Mouse (Mus musculus): ENCODE data around the gene Trarg1. TPM values are rescaled to one million over a fixed set of nuclear protein-coding genes. Genes with fewer than 3 reads are reported as not detected.
A peak's percentile ranks its signal among the peaks of the same experiment; 100 is the strongest.

The Trarg1 gene
- polyA plus RNA-seq, 1 experiment from 2014 or later, result not detected

- WGBS, result 9% methylated on average over 9 of the region's 9 CpGs
- H3K4me2 ChIP-seq (ENCODE audit: low read depth, low read length, severe bottlenecking), result peak overlapping the region; percentile 28
- H3K9ac ChIP-seq (ENCODE audit: low read length), result no peak overlapping the region
- H3K36me3 ChIP-seq (ENCODE audit: control insufficient read depth, insufficient read depth, low read length), result no peaks in the 10 kb centered on the region
- peaks cover 13% of the 10 kb centered on the region for H3K4me1 ChIP-seq (replicated peaks; ENCODE audit: control insufficient read depth, insufficient read depth, low read length)
- H3K9me3 ChIP-seq (ENCODE audit: control insufficient read depth, low read length), result no peaks in the 10 kb centered on the region
- ATAC-seq (replicated peaks; ENCODE audit: low FRiP score) (peak; percentile 32; the same call in 1 of the 2 replicates), DNase-seq (ENCODE audit: low spot score) (peak; percentile 91)
- peaks cover 24% of the 10 kb centered on the region for H3K27me3 ChIP-seq (ENCODE audit: control insufficient read depth, insufficient read depth, low read length)
- no peak overlapping the region for H3K27ac ChIP-seq (ENCODE audit: low read depth, low read length)
- no peak overlapping the region for H3K4me3 ChIP-seq (ENCODE audit: low read depth, low read length)
These were observed 32.1 kb upstream of the Trarg1 start for GRCm38 (mm10) chr11:76647500-76647899.

- Histone ChIP-seq H3K4me2 (ENCODE audit: low read depth, low read length, severe bottlenecking) (no peak overlapping the region), H3K9me3 (ENCODE audit: control insufficient read depth, low read length) (no peaks in the 10 kb centered on the region), H3K27ac (ENCODE audit: low read depth, low read length) (no peak overlapping the region), H3K27me3 (ENCODE audit: control insufficient read depth, insufficient read depth, low read length) (peaks cover 13% of the 10 kb centered on the region), H3K4me1 (replicated peaks; ENCODE audit: control insufficient read depth, insufficient read depth, low read length) (peaks cover 9% of the 10 kb centered on the region), H3K9ac (ENCODE audit: low read length) (no peak overlapping the region), H3K36me3 (ENCODE audit: control insufficient read depth, insufficient read depth, low read length) (no peaks in the 10 kb centered on the region), H3K4me3 (ENCODE audit: low read depth, low read length) (no peak overlapping the region)
- no peak for DNase-seq (ENCODE audit: low spot score)
- WGBS, result 75% methylated on average over 11 of the region's 14 CpGs
- no peak for ATAC-seq (replicated peaks; ENCODE audit: low FRiP score)
These were observed 28.6 kb upstream of the Trarg1 start for GRCm38 (mm10) chr11:76650862-76651560.

GRCm38 (mm10) chr11:76652838-76653334 is 26.7 kb upstream of the Trarg1 start:
- H3K4me1 ChIP-seq (replicated peaks; ENCODE audit: control insufficient read depth, insufficient read depth, low read length), result no peaks in the 10 kb centered on the region
- no peaks in the 10 kb centered on the region for H3K9me3 ChIP-seq (ENCODE audit: control insufficient read depth, low read length)
- DNase-seq (ENCODE audit: low spot score) (no peak), ATAC-seq (replicated peaks; ENCODE audit: low FRiP score) (no peak)
- no peak overlapping the region for H3K4me3 ChIP-seq (ENCODE audit: low read depth, low read length)
- H3K4me2 ChIP-seq (ENCODE audit: low read depth, low read length, severe bottlenecking), result no peak overlapping the region
- no peak overlapping the region for H3K9ac ChIP-seq (ENCODE audit: low read length)
- peaks cover 13% of the 10 kb centered on the region for H3K27me3 ChIP-seq (ENCODE audit: control insufficient read depth, insufficient read depth, low read length)
- no peaks in the 10 kb centered on the region for H3K36me3 ChIP-seq (ENCODE audit: control insufficient read depth, insufficient read depth, low read length)
- H3K27ac ChIP-seq (ENCODE audit: low read depth, low read length), result no peak overlapping the region
- 56% methylated on average over 3 of the region's 3 CpGs for WGBS

- WGBS, result 10% methylated on average over 10 of the region's 10 CpGs
- H3K27me3 ChIP-seq (ENCODE audit: control insufficient read depth, insufficient read depth, low read length), result 0 out of 2 replicates have a peak, but pooled peaks cover 2% of the 10 kb centered on the region
- peak overlapping the region; percentile 12; the same call in 1 of the 2 replicates for H3K4me2 ChIP-seq (ENCODE audit: low read depth, low read length, severe bottlenecking)
- no peak overlapping the region for H3K27ac ChIP-seq (ENCODE audit: low read depth, low read length)
- no peaks in the 10 kb centered on the region for H3K36me3 ChIP-seq (ENCODE audit: control insufficient read depth, insufficient read depth, low read length)
- no peaks in the 10 kb centered on the region for H3K4me1 ChIP-seq (replicated peaks; ENCODE audit: control insufficient read depth, insufficient read depth, low read length)
- ATAC-seq (replicated peaks; ENCODE audit: low FRiP score) (no peak), DNase-seq (ENCODE audit: low spot score) (peak; percentile 75)
- H3K4me3 ChIP-seq (ENCODE audit: low read depth, low read length), result no peak overlapping the region
- H3K9ac ChIP-seq (ENCODE audit: low read length), result no peak overlapping the region
- no peaks in the 10 kb centered on the region for H3K9me3 ChIP-seq (ENCODE audit: control insufficient read depth, low read length)
These were observed 24.5 kb upstream of the Trarg1 start for GRCm38 (mm10) chr11:76655106-76655505.

GRCm38 (mm10) chr11:76657450-76657970 is 22.1 kb upstream of the Trarg1 start:
- Histone ChIP-seq H3K36me3 (ENCODE audit: control insufficient read depth, insufficient read depth, low read length) (no peaks in the 10 kb centered on the region), H3K9ac (ENCODE audit: low read length) (no peak overlapping the region), H3K4me2 (ENCODE audit: low read depth, low read length, severe bottlenecking) (no peak overlapping the region), H3K4me1 (replicated peaks; ENCODE audit: control insufficient read depth, insufficient read depth, low read length) (no peaks in the 10 kb centered on the region), H3K27ac (ENCODE audit: low read depth, low read length) (no peak overlapping the region), H3K9me3 (ENCODE audit: control insufficient read depth, low read length) (no peaks in the 10 kb centered on the region), H3K4me3 (ENCODE audit: low read depth, low read length) (no peak overlapping the region), H3K27me3 (ENCODE audit: control insufficient read depth, insufficient read depth, low read length) (no peaks in the 10 kb centered on the region)
- no peak for ATAC-seq (replicated peaks; ENCODE audit: low FRiP score)
- WGBS, result 51% methylated on average over 4 of the region's 4 CpGs
- no peak for DNase-seq (ENCODE audit: low spot score)

GRCm38 (mm10) chr11:76659138-76659930 is 20.3 kb upstream of the Trarg1 start:
- 75% methylated on average over 14 of the region's 14 CpGs for WGBS
- Histone ChIP-seq H3K4me3 (ENCODE audit: low read depth, low read length) (no peak overlapping the region), H3K9me3 (ENCODE audit: control insufficient read depth, low read length) (no peaks in the 10 kb centered on the region), H3K27me3 (ENCODE audit: control insufficient read depth, insufficient read depth, low read length) (no peaks in the 10 kb centered on the region), H3K4me1 (replicated peaks; ENCODE audit: control insufficient read depth, insufficient read depth, low read length) (no peaks in the 10 kb centered on the region), H3K27ac (ENCODE audit: low read depth, low read length) (no peak overlapping the region), H3K4me2 (ENCODE audit: low read depth, low read length, severe bottlenecking) (no peak overlapping the region), H3K36me3 (ENCODE audit: control insufficient read depth, insufficient read depth, low read length) (no peaks in the 10 kb centered on the region), H3K9ac (ENCODE audit: low read length) (no peak overlapping the region)
- DNase-seq (ENCODE audit: low spot score), result no peak
- ATAC-seq (replicated peaks; ENCODE audit: low FRiP score), result no peak

DNA sequence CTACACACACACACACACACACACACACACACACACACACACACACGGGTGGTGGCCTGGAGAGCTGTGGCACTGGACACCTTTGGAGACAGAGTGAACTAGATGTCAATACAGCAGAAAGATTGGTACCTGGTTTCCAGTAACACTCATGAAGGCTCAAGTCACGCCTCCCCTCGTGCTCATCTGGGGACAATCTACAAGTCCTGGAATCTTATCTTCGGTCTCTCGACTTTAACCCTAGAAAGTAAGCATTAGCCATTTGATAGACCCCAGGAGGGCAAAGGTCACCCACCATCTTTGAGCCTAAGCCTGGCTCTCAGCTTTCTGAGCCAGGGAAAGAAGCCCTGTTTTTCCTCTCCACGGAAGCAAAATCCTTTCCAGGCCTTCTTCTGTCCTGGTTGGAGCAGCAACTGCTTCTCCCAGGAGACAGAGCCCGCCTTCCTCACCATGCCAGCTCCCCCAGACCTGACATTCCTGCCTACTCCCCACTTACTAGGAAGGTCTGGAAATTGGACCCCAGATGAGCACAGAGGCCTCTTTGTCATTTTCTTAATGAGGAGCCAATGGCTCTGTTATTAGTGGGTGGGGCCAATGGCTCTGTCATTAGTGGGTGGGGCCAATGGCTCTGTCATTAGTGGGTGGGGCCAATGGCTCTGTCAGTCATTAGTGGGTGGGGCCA is 17.7 kb upstream of the Trarg1 start:
- no peak overlapping the region for H3K4me2 ChIP-seq (ENCODE audit: low read depth, low read length, severe bottlenecking)
- H3K36me3 ChIP-seq (ENCODE audit: control insufficient read depth, insufficient read depth, low read length), result no peaks in the 10 kb centered on the region

DNA sequence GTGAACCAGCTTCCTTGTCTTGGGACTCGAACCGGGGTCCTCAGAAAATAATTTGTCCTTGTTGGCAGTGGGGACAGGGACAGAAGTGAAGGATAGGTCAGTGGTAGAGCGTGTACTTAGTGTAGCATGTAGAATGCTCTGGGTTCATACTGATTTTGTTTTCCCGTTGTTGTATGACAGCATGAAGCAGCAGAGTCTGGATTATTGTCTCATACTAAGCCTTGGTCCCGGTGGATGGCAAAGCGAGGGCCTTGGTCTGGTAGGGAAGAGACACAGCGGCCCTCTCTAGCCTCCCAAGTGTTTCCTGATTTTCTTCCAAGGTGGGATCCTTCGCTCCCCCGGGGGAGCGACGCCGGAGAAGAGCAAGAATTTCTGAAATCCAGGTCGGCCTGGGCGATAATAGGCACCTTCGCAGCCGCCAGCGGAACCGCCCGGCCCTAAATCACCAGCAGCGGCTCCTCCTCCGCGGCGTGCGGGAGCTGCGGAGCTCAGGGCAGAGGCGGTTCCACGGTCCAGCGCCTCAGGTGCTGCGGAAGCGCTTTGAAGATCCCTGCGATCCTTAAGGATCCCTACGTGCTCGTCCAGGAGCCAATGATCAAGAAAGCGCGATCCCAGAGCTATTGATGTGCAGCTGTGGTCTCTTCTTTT is 13.5 kb upstream of the Trarg1 start:
- ATAC-seq (replicated peaks; ENCODE audit: low FRiP score) (no peak), DNase-seq (ENCODE audit: low spot score) (no peak)
- peaks cover 43% of the 10 kb centered on the region for H3K27me3 ChIP-seq (ENCODE audit: control insufficient read depth, insufficient read depth, low read length)
- no peaks in the 10 kb centered on the region for H3K9me3 ChIP-seq (ENCODE audit: control insufficient read depth, low read length)
- peak overlapping the region; percentile 25 for H3K4me3 ChIP-seq (ENCODE audit: low read depth, low read length)
- WGBS, result 7% methylated on average over 35 of the region's 35 CpGs
- H3K27ac ChIP-seq (ENCODE audit: low read depth, low read length), result no peak overlapping the region
- no peaks in the 10 kb centered on the region for H3K36me3 ChIP-seq (ENCODE audit: control insufficient read depth, insufficient read depth, low read length)
- H3K4me2 ChIP-seq (ENCODE audit: low read depth, low read length, severe bottlenecking), result peak overlapping the region; percentile 50
- 0 out of 2 replicates have a peak overlapping the region, but pooled peaks have one; percentile 5 for H3K9ac ChIP-seq (ENCODE audit: low read length)
- peaks cover 2% of the 10 kb centered on the region; the same call in 1 of the 2 replicates for H3K4me1 ChIP-seq (replicated peaks; ENCODE audit: control insufficient read depth, insufficient read depth, low read length)

More for the DNA sequence above, 17.7 kb upstream of the Trarg1 start:
- no peak overlapping the region for H3K9ac ChIP-seq (ENCODE audit: low read length)
- WGBS, result 75% methylated on average over 7 of the region's 7 CpGs
- ATAC-seq (replicated peaks; ENCODE audit: low FRiP score) (no peak), DNase-seq (ENCODE audit: low spot score) (no peak)
- H3K4me3 ChIP-seq (ENCODE audit: low read depth, low read length), result no peak overlapping the region
- H3K9me3 ChIP-seq (ENCODE audit: control insufficient read depth, low read length), result no peaks in the 10 kb centered on the region
- no peaks in the 10 kb centered on the region; the same call in 1 of the 2 replicates for H3K4me1 ChIP-seq (replicated peaks; ENCODE audit: control insufficient read depth, insufficient read depth, low read length)
- H3K27me3 ChIP-seq (ENCODE audit: control insufficient read depth, insufficient read depth, low read length), result peaks cover 22% of the 10 kb centered on the region
- no peak overlapping the region for H3K27ac ChIP-seq (ENCODE audit: low read depth, low read length)

Measured in forebrain, embryonic 11.5 days (tissue).